Mouse (Mus musculus): ENCODE results near the gene Lingo2. TPM values are rescaled to one million over a fixed set of nuclear protein-coding genes. Genes with fewer than 3 reads are reported as not detected.
A peak's percentile ranks its signal among the peaks of the same experiment; 100 is the strongest.

The Lingo2 gene
- 10 to 100 TPM; 40.5 to 44.3 TPM for total RNA-seq (2021)
- long read RNA-seq, experiment 1, partial matches to known transcripts = 2 of 10 reads
- long read RNA-seq, experiment 1, other reads (novel, unspliced or antisense) = 8 of 10 reads
- long read RNA-seq, experiment 2, partial matches to known transcripts = 2 of 15 reads
- long read RNA-seq, experiment 2, other reads (novel, unspliced or antisense) = 13 of 15 reads

- DNase-seq (ENCODE audit: low spot score in 2 of 2) = peak; percentile 27 to 48
Observed at GRCm38 (mm10) chr4:36951150-36951954, at the start of gene Lingo2. TSS of gene Lingo2 (minus strand) at chr4:36951747.

- no peak for DNase-seq (ENCODE audit: low spot score in 2 of 2)
Observed at GRCm38 (mm10) chr4:36973358-36973757, 21.8 kb upstream of the Lingo2 start.

GRCm38 (mm10) chr4:36952431-36953429, 1.2 kb upstream of the Lingo2 start:
- DNase-seq (ENCODE audit: low spot score in 2 of 2) = peak; percentile 11 to 29

GRCm38 (mm10) chr4:36951955-36952215, 338 bp upstream of the Lingo2 start:
- no peak for DNase-seq (ENCODE audit: low spot score in 2 of 2)

- peak in 1 of 2 experiments; percentile 22 for DNase-seq (ENCODE audit: low spot score in 2 of 2)
Observed at GRCm38 (mm10) chr4:36950790-36951149, 777 bp downstream of the Lingo2 start.

GRCm38 (mm10) chr4:36950021-36950751, 1.4 kb downstream of the Lingo2 start:
- peak; percentile 79 to 82 for DNase-seq (ENCODE audit: low spot score in 2 of 2)

GRCm38 (mm10) chr4:36890810-36891209, 60.7 kb downstream of the Lingo2 start:
- DNase-seq (ENCODE audit: low spot score in 2 of 2) = no peak

GRCm38 (mm10) chr4:36890365-36890764, 61.2 kb downstream of the Lingo2 start:
- no peak for DNase-seq (ENCODE audit: low spot score in 2 of 2)

- peak; percentile 3 to 9 for DNase-seq (ENCODE audit: low spot score in 2 of 2)
Observed at GRCm38 (mm10) chr4:36874781-36875180, 76.8 kb downstream of the Lingo2 start.

- no peak for DNase-seq (ENCODE audit: low spot score in 2 of 2)
Observed at GRCm38 (mm10) chr4:36824982-36825381, 126.6 kb downstream of the Lingo2 start.

- DNase-seq (ENCODE audit: low spot score in 2 of 2) = no peak
Observed at GRCm38 (mm10) chr4:36821914-36822313, 129.6 kb downstream of the Lingo2 start.

GRCm38 (mm10) chr4:36775088-36775487, 176.5 kb downstream of the Lingo2 start:
- DNase-seq (ENCODE audit: low spot score in 2 of 2) = no peak

- no peak for DNase-seq (ENCODE audit: low spot score in 2 of 2)
Observed at GRCm38 (mm10) chr4:36730691-36731090, 220.9 kb downstream of the Lingo2 start.

- DNase-seq (ENCODE audit: low spot score in 2 of 2) = peak in 1 of 2 experiments; percentile 20
Observed at GRCm38 (mm10) chr4:36716411-36716810, 235.1 kb downstream of the Lingo2 start.

- DNase-seq (ENCODE audit: low spot score in 2 of 2) = no peak
Observed at GRCm38 (mm10) chr4:36698888-36699287, 252.7 kb downstream of the Lingo2 start.

- DNase-seq (ENCODE audit: low spot score in 2 of 2) = peak; percentile 30 to 57
Observed at GRCm38 (mm10) chr4:36696810-36697209, 254.7 kb downstream of the Lingo2 start.

GRCm38 (mm10) chr4:36659920-36660319, 291.6 kb downstream of the Lingo2 start:
- DNase-seq (ENCODE audit: low spot score in 2 of 2) = no peak

GRCm38 (mm10) chr4:36647753-36648152, 303.8 kb downstream of the Lingo2 start:
- DNase-seq (ENCODE audit: low spot score in 2 of 2) = no peak

- no peak for DNase-seq (ENCODE audit: low spot score in 2 of 2)
Observed at GRCm38 (mm10) chr4:36635666-36636065, 315.9 kb downstream of the Lingo2 start.

GRCm38 (mm10) chr4:36576801-36577200, 374.7 kb downstream of the Lingo2 start:
- DNase-seq (ENCODE audit: low spot score in 2 of 2) = no peak

GRCm38 (mm10) chr4:36576256-36576655, 375.3 kb downstream of the Lingo2 start:
- DNase-seq (ENCODE audit: low spot score in 2 of 2) = peak in 1 of 2 experiments; percentile 10

Data from layer of hippocampus, postnatal 14 days (tissue).